Mouse (Mus musculus): ENCODE measurements at regions not wholly inside any gene's neighbourhood (a gene's known extent, or its start where the extent isn't known, plus 50 kb on each side); places are given as distances from the start of the nearest gene placed in this dataset.

- DNase-seq, result no peak
- intact Hi-C loops (cut with DNase I; ENCODE audit: low total_unique reads), result loop anchor here (10.0 kb wide), 1 partner anchor 71 kb away; no protein-coding TSS in a partner anchor
Observed at GRCm38 (mm10) chr13:101203463-101203862, 370.2 kb upstream of the Slc30a5 start.

DNA sequence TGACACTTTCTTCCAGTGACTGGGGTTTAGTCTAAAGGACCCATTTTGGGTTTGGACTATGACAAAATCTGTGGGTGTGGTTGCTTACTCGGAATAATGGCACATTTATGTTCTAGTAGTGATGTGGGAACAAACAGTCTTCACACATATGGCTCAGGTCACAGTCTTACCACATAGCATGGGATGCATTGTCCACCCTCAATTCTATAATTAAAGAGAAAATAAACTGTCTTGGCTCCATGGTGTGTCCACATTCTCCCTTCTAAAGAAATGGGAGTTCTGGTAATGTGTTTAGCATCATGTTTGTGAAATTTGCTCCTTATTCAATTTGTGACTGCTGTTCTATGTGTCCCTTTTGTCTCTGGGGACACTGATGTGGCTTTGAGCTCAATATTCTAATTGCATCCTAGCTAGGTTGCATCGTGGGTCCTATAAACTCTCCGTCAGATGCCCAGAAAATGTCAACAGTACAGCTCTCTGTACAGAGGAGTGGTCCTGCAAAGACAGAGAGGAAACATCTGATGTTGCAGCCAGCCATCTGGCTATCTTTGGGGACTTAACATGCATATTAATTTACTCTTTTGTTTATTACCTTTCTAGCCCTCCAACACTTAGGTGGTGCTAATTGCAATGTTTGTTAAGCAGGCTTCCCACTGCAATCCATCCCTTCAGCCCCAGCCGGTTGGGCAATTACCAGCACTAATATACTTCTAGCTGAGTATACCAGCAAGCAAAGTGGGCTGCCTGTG, 369.5 kb upstream of the Slc30a5 start:
- DNase-seq, result no peak
- intact Hi-C loops (cut with DNase I; ENCODE audit: low total_unique reads), result loop anchor here (10.0 kb wide), 1 partner anchor 72 kb away; no protein-coding TSS in a partner anchor

- intact Hi-C loops (cut with DNase I; ENCODE audit: low total_unique reads), result no loop called here
- DNase-seq, result no peak
Observed at GRCm38 (mm10) chr13:101190249-101190830, 357.1 kb upstream of the Slc30a5 start.

- intact Hi-C loops (cut with DNase I; ENCODE audit: low total_unique reads), result no loop called here
Observed at GRCm38 (mm10) chr13:101182387-101182786, 349.2 kb upstream of the Slc30a5 start.

GRCm38 (mm10) chr13:101175017-101175689, 341.9 kb upstream of the Slc30a5 start:
- no peak for DNase-seq
- intact Hi-C loops (cut with DNase I; ENCODE audit: low total_unique reads), result no loop called here

More at GRCm38 (mm10) chr13:101182387-101182786, 349.2 kb upstream of the Slc30a5 start:
- no peak for DNase-seq

- no peak for DNase-seq
- intact Hi-C loops (cut with DNase I; ENCODE audit: low total_unique reads), result no loop called here
Observed at GRCm38 (mm10) chr13:101161768-101162167, 328.5 kb upstream of the Slc30a5 start.

DNA sequence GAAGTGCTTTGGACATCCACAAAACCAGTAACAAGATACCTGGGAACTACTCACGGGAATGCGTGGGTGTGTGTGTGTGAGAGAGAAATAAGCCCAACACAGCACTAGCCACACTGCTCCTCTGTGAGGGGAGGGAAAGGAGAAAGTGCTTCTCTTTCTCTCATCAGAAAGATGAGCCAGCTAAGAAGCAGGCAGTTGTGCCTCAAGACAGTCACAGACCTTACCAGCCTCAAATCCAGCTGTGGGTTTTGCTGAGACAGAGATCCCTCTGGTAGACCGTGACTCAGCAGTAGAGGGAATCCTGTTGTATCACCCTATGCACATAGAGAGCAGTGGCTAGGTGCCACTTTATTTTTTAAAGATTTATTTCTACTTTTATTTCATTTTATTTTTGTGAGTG, 326.7 kb upstream of the Slc30a5 start:
- no peak for DNase-seq
- intact Hi-C loops (cut with DNase I; ENCODE audit: low total_unique reads), result no loop called here

DNA sequence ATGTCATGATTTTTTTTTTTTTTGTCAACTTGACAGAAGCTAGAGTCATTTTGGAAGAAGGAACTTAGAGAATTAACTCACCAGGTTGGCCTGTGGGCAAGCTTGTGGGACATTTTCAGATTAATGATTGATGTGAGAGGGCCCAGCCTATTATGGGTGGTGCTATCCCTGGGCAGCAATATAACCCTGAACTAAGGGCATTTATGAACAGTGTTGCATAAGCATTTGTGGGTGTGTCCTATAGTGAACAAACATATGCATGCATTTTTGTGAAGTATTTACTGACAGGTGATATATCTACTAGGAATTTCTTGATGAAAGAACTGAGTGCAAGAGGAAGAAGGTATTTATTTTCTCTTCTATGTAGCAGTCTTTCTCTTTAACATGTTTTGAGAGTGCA, 320.5 kb upstream of the Slc30a5 start:
- DNase-seq, result no peak
- intact Hi-C loops (cut with DNase I; ENCODE audit: low total_unique reads), result no loop called here

DNA sequence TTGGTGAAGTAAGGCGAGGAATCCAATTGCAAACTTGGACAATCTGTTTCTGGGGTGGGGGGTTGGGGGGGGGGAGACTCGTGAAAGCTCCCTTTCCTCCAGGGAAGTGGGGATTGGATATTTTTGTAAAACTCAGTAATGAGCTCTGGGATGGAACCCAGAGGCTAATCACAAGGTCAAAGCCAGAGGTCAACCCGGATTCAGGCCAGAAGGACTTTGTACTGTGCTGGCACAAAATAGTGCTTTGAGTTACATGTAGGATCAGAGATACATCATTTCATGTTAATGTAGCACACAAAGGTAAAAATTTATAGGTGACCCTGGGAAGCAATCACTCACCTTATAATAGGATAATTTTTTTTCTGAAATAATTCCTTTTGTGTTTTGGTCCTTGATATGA, 309.5 kb upstream of the Slc30a5 start:
- DNase-seq, result no peak

DNA sequence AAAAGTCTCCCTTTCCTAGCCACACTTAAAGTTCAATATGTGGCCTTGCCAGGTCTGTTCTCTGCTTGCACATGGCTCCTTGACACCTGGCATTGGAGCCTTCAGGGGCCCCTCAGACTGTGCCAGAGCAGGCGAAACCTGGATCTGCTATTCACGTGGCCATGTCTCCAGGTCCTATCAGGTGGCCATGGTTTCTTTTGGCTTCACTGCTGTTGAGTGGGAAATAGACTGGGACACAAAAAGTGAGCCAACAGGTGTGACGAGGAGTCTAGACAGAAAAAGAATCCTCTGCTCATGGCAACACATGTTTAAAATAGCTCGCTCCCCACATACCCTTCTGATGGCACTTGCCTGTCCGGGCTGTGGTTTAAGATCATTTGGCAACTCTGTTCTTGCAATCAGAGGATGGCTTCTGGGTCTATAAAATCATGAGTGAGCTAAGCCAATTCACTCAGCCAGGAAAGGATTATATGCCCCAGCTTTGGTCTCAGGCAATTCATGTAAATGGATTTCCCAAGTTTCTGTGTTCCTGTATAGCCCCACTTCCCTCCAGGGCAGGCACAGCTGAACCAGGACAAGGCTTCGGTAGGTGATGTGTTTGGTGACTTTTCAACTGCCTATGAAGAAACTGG, 309.0 kb upstream of the Slc30a5 start:
- intact Hi-C loops (cut with DNase I; ENCODE audit: low total_unique reads), result no loop called here
- DNase-seq, result peak; percentile 9

More for the DNA sequence above, 309.5 kb upstream of the Slc30a5 start:
- intact Hi-C loops (cut with DNase I; ENCODE audit: low total_unique reads), result no loop called here

GRCm38 (mm10) chr13:101129466-101129865, 296.2 kb upstream of the Slc30a5 start:
- no peak for DNase-seq
- intact Hi-C loops (cut with DNase I; ENCODE audit: low total_unique reads), result no loop called here

GRCm38 (mm10) chr13:101127808-101128207, 294.6 kb upstream of the Slc30a5 start:
- DNase-seq, result no peak
- intact Hi-C loops (cut with DNase I; ENCODE audit: low total_unique reads), result no loop called here

DNA sequence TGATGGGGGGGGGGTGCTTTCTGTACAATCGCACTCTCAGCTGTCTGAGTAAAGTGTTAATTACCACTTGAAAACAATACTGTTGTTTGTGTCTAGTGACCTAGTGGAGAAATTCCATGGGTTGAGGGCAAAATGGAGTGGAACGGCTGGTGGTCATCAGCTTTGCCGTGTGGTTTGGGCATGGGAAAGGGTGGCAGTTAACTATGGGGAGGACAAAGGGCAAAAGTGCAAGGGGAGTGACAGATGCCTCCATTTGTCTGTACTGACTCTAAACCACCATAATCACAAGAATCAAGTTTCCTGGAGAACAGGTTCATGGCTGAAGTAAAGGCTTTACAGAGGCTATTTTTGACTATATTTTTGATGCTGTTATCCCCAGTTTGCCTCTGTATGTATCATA, 294.0 kb upstream of the Slc30a5 start:
- intact Hi-C loops (cut with DNase I; ENCODE audit: low total_unique reads), result no loop called here
- no peak for DNase-seq

DNA sequence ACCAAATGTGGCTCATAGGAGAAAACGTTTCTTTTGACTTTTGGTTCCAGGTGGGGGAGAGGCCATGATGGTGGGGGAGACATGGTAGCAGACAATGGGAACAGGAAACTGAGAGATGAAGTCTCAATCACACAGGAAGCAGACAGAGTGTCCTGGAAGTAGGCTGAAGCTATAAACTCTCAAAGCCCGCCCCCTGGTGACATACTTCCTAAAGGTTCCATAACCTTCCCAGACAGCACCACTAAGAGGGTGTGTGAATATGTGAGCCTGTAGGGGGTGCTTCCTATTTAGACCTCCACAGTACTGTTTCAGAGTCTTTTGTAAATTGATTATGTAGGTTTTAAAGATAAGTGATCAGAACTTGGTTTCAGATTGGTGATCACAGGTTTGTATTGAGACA, 284.1 kb upstream of the Slc30a5 start:
- intact Hi-C loops (cut with DNase I; ENCODE audit: low total_unique reads), result no loop called here

DNA sequence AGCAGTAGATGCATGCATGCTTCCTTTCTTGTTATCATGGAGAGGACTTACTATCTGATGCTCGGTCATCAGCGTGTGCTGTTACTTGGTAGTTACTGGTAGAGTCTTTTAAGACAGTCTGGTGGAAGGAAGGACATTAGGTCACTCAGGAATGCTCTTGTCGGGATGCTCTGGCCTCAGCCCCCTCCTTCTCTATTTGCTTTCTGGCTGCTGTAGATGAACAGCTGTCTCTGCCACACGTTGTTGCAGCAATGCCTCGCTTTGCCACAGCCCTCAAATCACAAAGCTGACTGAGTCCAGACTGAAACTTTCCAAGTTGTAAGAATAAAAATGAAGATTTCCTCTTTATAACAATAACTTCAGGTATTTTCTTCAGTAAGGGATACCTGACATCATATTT, 282.1 kb upstream of the Slc30a5 start:
- intact Hi-C loops (cut with DNase I; ENCODE audit: low total_unique reads), result no loop called here
- DNase-seq, result no peak

More for the DNA sequence above, 284.1 kb upstream of the Slc30a5 start:
- DNase-seq, result no peak

DNA sequence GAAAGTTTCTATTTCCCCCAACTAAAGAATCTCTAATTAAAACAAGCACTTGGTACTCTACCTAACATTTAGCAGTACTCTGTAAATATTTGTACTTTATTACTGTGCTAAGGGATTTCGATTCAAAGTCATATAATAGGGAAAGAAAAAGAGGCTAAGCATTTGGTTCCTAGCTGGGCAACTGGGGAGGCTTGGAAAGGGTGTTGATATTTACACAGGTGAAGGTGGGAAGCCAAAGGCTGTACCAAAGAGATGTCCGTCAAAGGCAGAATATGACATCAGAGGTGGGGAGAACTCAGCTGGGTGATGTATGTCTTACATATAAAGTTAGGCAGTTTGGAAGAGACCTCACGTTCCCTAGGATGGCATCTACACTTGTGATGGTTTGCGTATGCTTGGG, 278.9 kb upstream of the Slc30a5 start:
- DNase-seq, result no peak
- intact Hi-C loops (cut with DNase I; ENCODE audit: low total_unique reads), result no loop called here

GRCm38 (mm10) chr13:101111773-101112172, 278.5 kb upstream of the Slc30a5 start:
- intact Hi-C loops (cut with DNase I; ENCODE audit: low total_unique reads), result no loop called here

DNA sequence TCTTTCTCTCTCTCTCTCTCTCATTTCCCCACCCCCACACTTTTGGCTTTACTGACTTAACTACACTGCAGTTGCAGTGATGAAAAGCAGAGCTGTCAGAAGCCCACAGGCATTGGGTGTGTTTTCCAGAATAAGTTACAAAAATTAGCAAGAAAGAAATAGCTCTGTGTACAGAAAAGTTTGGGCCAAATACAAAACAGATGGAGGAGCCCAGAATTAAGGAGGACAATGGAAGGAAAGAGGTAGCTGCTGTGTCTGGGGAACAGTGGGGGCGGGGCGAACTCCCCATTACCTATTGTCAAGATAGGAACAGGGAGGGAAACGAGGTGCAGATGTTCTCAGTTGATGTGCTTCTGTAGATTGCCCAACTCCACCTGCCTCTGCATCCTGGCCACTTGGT, 267.4 kb upstream of the Slc30a5 start:
- no peak for DNase-seq
- intact Hi-C loops (cut with DNase I; ENCODE audit: low total_unique reads), result no loop called here

More at GRCm38 (mm10) chr13:101111773-101112172, 278.5 kb upstream of the Slc30a5 start:
- no peak for DNase-seq

DNA sequence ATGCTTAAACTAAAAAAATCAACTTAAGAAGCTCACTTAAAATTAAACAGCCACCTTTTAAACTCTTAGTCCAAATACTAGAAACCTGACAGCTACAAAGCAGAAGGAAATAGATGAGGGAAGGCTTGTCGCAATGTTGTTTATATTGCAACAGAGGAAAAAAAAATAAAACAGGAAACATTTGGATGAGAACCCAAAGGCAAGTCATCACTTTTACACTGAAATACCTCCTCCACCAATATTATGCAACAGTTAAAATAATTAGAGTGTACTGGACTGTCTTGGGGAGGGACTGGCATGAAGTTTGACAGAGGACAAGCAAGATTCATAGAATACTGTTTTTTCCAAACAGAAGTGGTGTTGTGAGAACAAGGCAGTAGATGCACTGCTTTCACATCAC, 263.6 kb upstream of the Slc30a5 start:
- no peak for DNase-seq
- intact Hi-C loops (cut with DNase I; ENCODE audit: low total_unique reads), result no loop called here

DNA sequence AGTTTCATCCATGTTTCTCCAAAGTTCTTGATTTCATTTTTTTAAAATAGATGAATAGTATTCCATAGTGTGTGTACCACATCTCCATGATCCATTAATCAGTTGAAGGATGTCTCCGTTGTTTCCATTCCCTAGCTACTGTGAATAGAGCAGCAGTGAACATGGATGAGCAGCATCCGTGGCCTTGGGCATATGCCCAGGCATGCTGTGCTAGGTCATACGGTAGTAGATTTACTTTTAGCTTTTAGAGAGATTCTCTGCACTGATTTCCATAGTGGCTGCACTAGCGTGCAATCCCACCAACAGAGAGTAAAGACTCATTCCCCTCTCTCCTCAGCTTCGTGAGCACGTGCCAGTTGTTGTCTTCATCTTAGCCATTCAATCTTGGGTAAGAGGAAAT, 263.0 kb upstream of the Slc30a5 start:
- intact Hi-C loops (cut with DNase I; ENCODE audit: low total_unique reads), result no loop called here

More for the DNA sequence above, 263.0 kb upstream of the Slc30a5 start:
- DNase-seq, result no peak

All from gastrocnemius, postnatal 14 days (tissue).